Mouse (Mus musculus): ENCODE measurements around the gene Heca. TPM values are rescaled to one million over a fixed set of nuclear protein-coding genes. Genes with fewer than 3 reads are reported as not detected.

Gene Heca
- polyA plus RNA-seq (2012; rRNA removed): 7.1 and 7.7 TPM in 2 replicates

GRCm38 (mm10) chr10:17947960-17948730 lies at the start of gene Heca:
Gene Heca (minus strand): TSS chr10:17948067.

Other genes with a start within 250 kb of the Heca start
- 15.6 and 18.8 TPM in 2 replicates for gene Cited2, start 224.8 kb downstream of the Heca start, polyA plus RNA-seq (2012; rRNA removed)
- gene Txlnb, start 151.8 kb downstream of the Heca start, polyA plus RNA-seq (2012; rRNA removed): 0.02 and 0.12 TPM in 2 replicates
- 41.9 and 46.1 TPM in 2 replicates for gene Abracl, start 75.2 kb upstream of the Heca start, polyA plus RNA-seq (2012; rRNA removed)
- 11.8 and 14.0 TPM in 2 replicates for gene Reps1, start 107.8 kb upstream of the Heca start, polyA plus RNA-seq (2012; rRNA removed)